Mouse (Mus musculus): ENCODE results near the gene Mecom. TPM values are rescaled to one million over a fixed set of nuclear protein-coding genes. Genes with fewer than 3 reads are reported as not detected.
A peak's percentile ranks its signal among the peaks of the same experiment; 100 is the strongest.

The Mecom gene
- polyA plus RNA-seq, 1 experiment: 4.3 TPM

GRCm38 (mm10) chr3:30012150-30012549 is 535.7 kb downstream of the Mecom start:
- H3K4me1 ChIP-seq (ENCODE audit: control insufficient read depth, insufficient read depth, low read length): no peaks in the 10 kb centered on the region
- 1% methylated on average over 27 of the region's 27 CpGs for WGBS
- DNase-seq: peak; percentile 44 to 59
- H3K4me3 ChIP-seq (replicated peaks; ENCODE audit: insufficient read depth, low read depth, low read length): peak overlapping the region; percentile 50
- no peak overlapping the region for H3K27ac ChIP-seq (ENCODE audit: insufficient read depth, low read length)
- H3K27me3 ChIP-seq (ENCODE audit: control insufficient read depth, insufficient read depth, low read length): peaks cover 2% of the 10 kb centered on the region; the same call in 1 of the 2 replicates
- TF ChIP-seq CTCF (IDR thresholded peaks at IDR 0.05; ENCODE audit: borderline replicate concordance, insufficient read depth, low read depth, low read length) (no peak), POLR2A (IDR thresholded peaks at IDR 0.05; ENCODE audit: borderline replicate concordance, insufficient read depth, low read length) (no peak)

- Histone ChIP-seq H3K4me1 (ENCODE audit: control insufficient read depth, insufficient read depth, low read length) (no peaks in the 10 kb centered on the region), H3K4me3 (replicated peaks; ENCODE audit: insufficient read depth, low read depth, low read length) (no peak overlapping the region), H3K27ac (ENCODE audit: insufficient read depth, low read length) (no peak overlapping the region), H3K27me3 (ENCODE audit: control insufficient read depth, insufficient read depth, low read length) (peaks cover 2% of the 10 kb centered on the region; the same call in 1 of the 2 replicates)
- no peak for DNase-seq
- no peak for TF ChIP-seq CTCF (IDR thresholded peaks at IDR 0.05; ENCODE audit: borderline replicate concordance, insufficient read depth, low read depth, low read length)
- TF ChIP-seq POLR2A (IDR thresholded peaks at IDR 0.05; ENCODE audit: borderline replicate concordance, insufficient read depth, low read length): no peak
- 19% methylated on average over 6 of the region's 6 CpGs for WGBS
Measured at GRCm38 (mm10) chr3:30011712-30012111, 536.1 kb downstream of the Mecom start.

GRCm38 (mm10) chr3:30010889-30011288 is 536.9 kb downstream of the Mecom start:
- TF ChIP-seq POLR2A (IDR thresholded peaks at IDR 0.05; ENCODE audit: borderline replicate concordance, insufficient read depth, low read length) (no peak), CTCF (IDR thresholded peaks at IDR 0.05; ENCODE audit: borderline replicate concordance, insufficient read depth, low read depth, low read length) (no peak)
- 86% methylated on average over 6 of the region's 6 CpGs for WGBS
- Histone ChIP-seq H3K27me3 (ENCODE audit: control insufficient read depth, insufficient read depth, low read length) (peaks cover 2% of the 10 kb centered on the region; the same call in 1 of the 2 replicates), H3K4me1 (ENCODE audit: control insufficient read depth, insufficient read depth, low read length) (no peaks in the 10 kb centered on the region), H3K27ac (ENCODE audit: insufficient read depth, low read length) (no peak overlapping the region), H3K4me3 (replicated peaks; ENCODE audit: insufficient read depth, low read depth, low read length) (no peak overlapping the region)
- DNase-seq: no peak

- DNase-seq: no peak
- no peak for TF ChIP-seq CTCF (IDR thresholded peaks at IDR 0.05; ENCODE audit: borderline replicate concordance, insufficient read depth, low read depth, low read length)
- no peak for TF ChIP-seq POLR2A (IDR thresholded peaks at IDR 0.05; ENCODE audit: borderline replicate concordance, insufficient read depth, low read length)
- Histone ChIP-seq H3K27me3 (ENCODE audit: control insufficient read depth, insufficient read depth, low read length) (peaks cover 2% of the 10 kb centered on the region; the same call in 1 of the 2 replicates), H3K27ac (ENCODE audit: insufficient read depth, low read length) (no peak overlapping the region), H3K4me3 (replicated peaks; ENCODE audit: insufficient read depth, low read depth, low read length) (no peak overlapping the region), H3K4me1 (ENCODE audit: control insufficient read depth, insufficient read depth, low read length) (no peaks in the 10 kb centered on the region)
- 78% methylated on average over 5 of the region's 5 CpGs for WGBS
Measured at GRCm38 (mm10) chr3:30009596-30009995, 538.2 kb downstream of the Mecom start.

- no peaks in the 10 kb centered on the region; the same call in 1 of the 2 replicates for H3K27me3 ChIP-seq (ENCODE audit: control insufficient read depth, insufficient read depth, low read length)
- WGBS: 18% methylated on average over 8 of the region's 8 CpGs
- no peaks in the 10 kb centered on the region for H3K4me1 ChIP-seq (ENCODE audit: control insufficient read depth, insufficient read depth, low read length)
- DNase-seq: no peak
- no peak overlapping the region for H3K27ac ChIP-seq (ENCODE audit: insufficient read depth, low read length)
- no peak overlapping the region for H3K4me3 ChIP-seq (replicated peaks; ENCODE audit: insufficient read depth, low read depth, low read length)
- no peak for TF ChIP-seq POLR2A (IDR thresholded peaks at IDR 0.05; ENCODE audit: borderline replicate concordance, insufficient read depth, low read length)
- TF ChIP-seq CTCF (IDR thresholded peaks at IDR 0.05; ENCODE audit: borderline replicate concordance, insufficient read depth, low read depth, low read length): no peak
Measured at GRCm38 (mm10) chr3:30004888-30005405, 542.9 kb downstream of the Mecom start.

GRCm38 (mm10) chr3:30000260-30000659 is 547.5 kb downstream of the Mecom start:
- Histone ChIP-seq H3K4me1 (ENCODE audit: control insufficient read depth, insufficient read depth, low read length) (no peaks in the 10 kb centered on the region), H3K27me3 (ENCODE audit: control insufficient read depth, insufficient read depth, low read length) (no peaks in the 10 kb centered on the region; the same call in 1 of the 2 replicates), H3K27ac (ENCODE audit: insufficient read depth, low read length) (no peak overlapping the region), H3K4me3 (replicated peaks; ENCODE audit: insufficient read depth, low read depth, low read length) (no peak overlapping the region)
- WGBS: 72% methylated on average over 7 of the region's 7 CpGs
- DNase-seq: no peak
- TF ChIP-seq CTCF (IDR thresholded peaks at IDR 0.05; ENCODE audit: borderline replicate concordance, insufficient read depth, low read depth, low read length): no peak
- no peak for TF ChIP-seq POLR2A (IDR thresholded peaks at IDR 0.05; ENCODE audit: borderline replicate concordance, insufficient read depth, low read length)

GRCm38 (mm10) chr3:29999035-29999434 is 548.8 kb downstream of the Mecom start:
- no peak for TF ChIP-seq CTCF (IDR thresholded peaks at IDR 0.05; ENCODE audit: borderline replicate concordance, insufficient read depth, low read depth, low read length)
- TF ChIP-seq POLR2A (IDR thresholded peaks at IDR 0.05; ENCODE audit: borderline replicate concordance, insufficient read depth, low read length): no peak
- H3K4me1 ChIP-seq (ENCODE audit: control insufficient read depth, insufficient read depth, low read length): no peaks in the 10 kb centered on the region
- 64% methylated on average over 1 of the region's 1 CpGs for WGBS
- H3K4me3 ChIP-seq (replicated peaks; ENCODE audit: insufficient read depth, low read depth, low read length): no peak overlapping the region
- H3K27ac ChIP-seq (ENCODE audit: insufficient read depth, low read length): no peak overlapping the region
- H3K27me3 ChIP-seq (ENCODE audit: control insufficient read depth, insufficient read depth, low read length): no peaks in the 10 kb centered on the region; the same call in 1 of the 2 replicates
- DNase-seq: no peak

GRCm38 (mm10) chr3:29997068-29997467 is 550.7 kb downstream of the Mecom start:
- H3K27ac ChIP-seq (ENCODE audit: insufficient read depth, low read length): no peak overlapping the region
- no peak overlapping the region for H3K4me3 ChIP-seq (replicated peaks; ENCODE audit: insufficient read depth, low read depth, low read length)
- 83% methylated on average over 7 of the region's 7 CpGs for WGBS
- no peaks in the 10 kb centered on the region; the same call in 1 of the 2 replicates for H3K27me3 ChIP-seq (ENCODE audit: control insufficient read depth, insufficient read depth, low read length)
- no peak for DNase-seq
- TF ChIP-seq CTCF (IDR thresholded peaks at IDR 0.05; ENCODE audit: borderline replicate concordance, insufficient read depth, low read depth, low read length) (no peak), POLR2A (IDR thresholded peaks at IDR 0.05; ENCODE audit: borderline replicate concordance, insufficient read depth, low read length) (no peak)
- H3K4me1 ChIP-seq (ENCODE audit: control insufficient read depth, insufficient read depth, low read length): no peaks in the 10 kb centered on the region
